Mouse (Mus musculus): ENCODE measurements around the gene Polr2h.

DNA sequence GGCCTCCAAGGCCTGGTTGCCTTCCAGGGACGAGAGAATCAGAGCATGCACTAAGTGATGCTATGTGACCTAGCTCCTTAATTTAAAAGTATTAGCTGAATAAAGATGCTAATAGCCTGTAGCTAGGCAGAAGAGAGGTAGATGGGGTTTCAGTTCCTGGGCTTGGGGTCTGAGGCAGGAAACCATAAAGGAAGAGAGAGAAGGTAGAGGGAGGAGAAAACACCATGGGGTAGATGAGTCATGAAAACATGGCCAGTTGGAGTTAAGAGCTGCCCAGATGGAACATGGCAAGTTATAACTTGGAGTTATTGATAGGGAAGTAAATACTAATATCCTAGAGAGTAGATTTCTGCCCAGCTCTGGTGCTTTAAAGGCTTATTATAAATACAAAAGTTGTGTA, 39.9 kb downstream of the Polr2h start:
- no peak for TF ChIP-seq POLR2A (IDR thresholded peaks at IDR 0.05; ENCODE audit: low read depth, low read length)
- TF ChIP-seq CTCF (conservative IDR thresholded peaks at IDR 0.05 in 1 of 2, IDR thresholded peaks at IDR 0.05 in 1 of 2; ENCODE audit: low read depth in 2 of 2, low read length in 2 of 2) = no peak
- no peak for TF ChIP-seq NELFE (IDR thresholded peaks at IDR 0.05; ENCODE audit: low read depth, low read length)
- TF ChIP-seq GABPA (IDR thresholded peaks at IDR 0.05; ENCODE audit: insufficient replicate concordance, low read depth, low read length) = no peak
- TF ChIP-seq USF1 (IDR thresholded peaks at IDR 0.05; ENCODE audit: low read depth, low read length) = no peak
- TF ChIP-seq ZKSCAN1 (IDR thresholded peaks at IDR 0.05; ENCODE audit: borderline replicate concordance, low read depth, low read length) = no peak
